Mouse (Mus musculus) natural killer cell, adult 2 months (primary cell): ENCODE measurements around the gene Iqcf3.
A peak's percentile ranks its signal among the peaks of the same experiment; 100 is the strongest.

Experiments
- DNase-seq, 2 experiments: peaks; one replicate each; pipeline ENCODE4 v3.0.0; 2022; ENCODE audit warnings: low spot score in 2 of 2

Iqcf3 gene

GRCm38 (mm10) chr9:106454071-106454761 is 107.2 kb downstream of the Iqcf3 start:
- no peak for DNase-seq

GRCm38 (mm10) chr9:106453271-106454070 is 108.0 kb downstream of the Iqcf3 start, which contains the start of gene Pcbp4:
TSS of gene Pcbp4 (plus strand) at chr9:106453291.
- DNase-seq = peak in 1 of 2 experiments; percentile 11
